8 mouse cellular contexts compared by ENCODE assay signal in genomic region chr8:69474946-69475345, GRCm38 (mm10).
DNase-seq lines count a peak whose midpoint lies in the region.

No protein-coding gene starts in this region.

- DNase-seq in brain, adult 2 months (ENCODE audit: low read depth, low spot score), result peak; percentile 95
- DNase-seq in cerebellum, adult 11-12 months, result peak; percentile 73
- DNase-seq in cerebellum, adult 8-10 months, result peak; percentile 44
- DNase-seq in cerebellum, postnatal 10 days, result peak; percentile 31 to 69
- peak; percentile 48 to 69 for DNase-seq in cerebellum, postnatal 36 days
- DNase-seq in heart, adult 11 months, result peak; percentile 67
- peak; percentile 2 for DNase-seq in layer of hippocampus, adult 9-11 months
- peak; percentile 3 for DNase-seq in right cerebral cortex, postnatal 25 days

Comparison
In these comparisons a context has a peak if more than half of its experiments do, and no peak if none do; other contexts are left out.
1. Peak in every context shown above with its lines: DNase-seq.
2. DNase-seq: peak in every context shown above with its lines; median percentile 95 in brain, adult 2 months; 73 in cerebellum, adult 11-12 months; 67 in heart, adult 11 months; 58 in cerebellum, postnatal 36 days; 50 in cerebellum, postnatal 10 days; 44 in cerebellum, adult 8-10 months; 3 in right cerebral cortex, postnatal 25 days; 2 in layer of hippocampus, adult 9-11 months.